Mouse (Mus musculus) B cell, adult (primary cell): ENCODE data around the gene Orai2. TPM values are rescaled to one million over a fixed set of nuclear protein-coding genes. Genes with fewer than 3 reads are reported as not detected.

ENCODE experiments used
- total RNA-seq: library from RNA; stranded (reverse); gene quantifications from 4 replicates; pipeline ENCODE4 v1.2.4, GENCODE M21; 2023; ENCODE audit not compliant: inconsistent age

Orai2 gene
- 54.0 to 57.6 TPM (median 55.1 TPM) in 4 replicates for total RNA-seq

GRCm38 (mm10) chr5:136170512-136171362 lies at the start of gene Orai2:
Gene Orai2 (minus strand): TSS chr5:136170713.

GRCm38 (mm10) chr5:136198474-136199391 lies 28.2 kb upstream of the Orai2 start, which contains the start of gene Prkrip1:
Gene Prkrip1 (minus strand): TSS chr5:136198963.

DNA sequence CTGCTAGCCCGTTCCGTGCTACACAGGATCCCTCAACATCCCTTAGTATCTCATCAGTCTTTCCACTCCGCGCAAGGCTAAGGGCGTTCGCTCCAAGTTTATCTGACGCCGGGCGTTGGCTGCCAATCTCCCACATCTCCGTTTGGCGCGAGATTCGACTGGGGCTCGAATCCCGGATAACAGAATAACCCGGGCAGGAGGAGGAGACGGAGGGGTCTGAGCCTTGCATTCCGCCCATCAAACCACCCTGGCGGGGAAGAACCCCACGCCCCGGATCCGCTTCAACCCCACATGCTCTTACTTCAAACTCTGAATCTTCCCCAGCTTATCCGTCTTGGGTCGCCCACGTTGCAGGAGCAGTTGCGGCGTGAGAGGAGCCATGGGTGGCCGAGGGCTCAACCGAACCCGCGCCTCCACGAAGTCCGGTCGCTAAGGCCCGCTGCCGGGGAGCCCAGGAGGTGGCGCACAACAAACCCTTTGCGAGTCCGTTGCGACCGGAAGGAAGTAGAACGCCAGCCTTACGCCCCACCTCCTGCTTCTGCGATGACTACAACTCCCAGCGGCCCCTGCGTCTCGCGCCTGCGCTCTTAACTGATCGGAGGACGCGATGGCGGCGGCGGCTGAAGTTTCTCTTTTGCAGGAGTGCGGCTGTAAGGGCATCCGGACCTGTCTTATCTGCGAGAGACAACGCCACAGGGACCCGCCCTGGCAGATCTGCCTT lies 34.8 kb downstream of the Orai2 start, which contains the start of the genes Lrwd1 and Alkbh4:
Gene Lrwd1, minus strand, starts transcription at position 504 of the 721 bp plus-strand sequence.
Gene Alkbh4, plus strand, starts transcription at position 576 of the 721 bp plus-strand sequence.

DNA sequence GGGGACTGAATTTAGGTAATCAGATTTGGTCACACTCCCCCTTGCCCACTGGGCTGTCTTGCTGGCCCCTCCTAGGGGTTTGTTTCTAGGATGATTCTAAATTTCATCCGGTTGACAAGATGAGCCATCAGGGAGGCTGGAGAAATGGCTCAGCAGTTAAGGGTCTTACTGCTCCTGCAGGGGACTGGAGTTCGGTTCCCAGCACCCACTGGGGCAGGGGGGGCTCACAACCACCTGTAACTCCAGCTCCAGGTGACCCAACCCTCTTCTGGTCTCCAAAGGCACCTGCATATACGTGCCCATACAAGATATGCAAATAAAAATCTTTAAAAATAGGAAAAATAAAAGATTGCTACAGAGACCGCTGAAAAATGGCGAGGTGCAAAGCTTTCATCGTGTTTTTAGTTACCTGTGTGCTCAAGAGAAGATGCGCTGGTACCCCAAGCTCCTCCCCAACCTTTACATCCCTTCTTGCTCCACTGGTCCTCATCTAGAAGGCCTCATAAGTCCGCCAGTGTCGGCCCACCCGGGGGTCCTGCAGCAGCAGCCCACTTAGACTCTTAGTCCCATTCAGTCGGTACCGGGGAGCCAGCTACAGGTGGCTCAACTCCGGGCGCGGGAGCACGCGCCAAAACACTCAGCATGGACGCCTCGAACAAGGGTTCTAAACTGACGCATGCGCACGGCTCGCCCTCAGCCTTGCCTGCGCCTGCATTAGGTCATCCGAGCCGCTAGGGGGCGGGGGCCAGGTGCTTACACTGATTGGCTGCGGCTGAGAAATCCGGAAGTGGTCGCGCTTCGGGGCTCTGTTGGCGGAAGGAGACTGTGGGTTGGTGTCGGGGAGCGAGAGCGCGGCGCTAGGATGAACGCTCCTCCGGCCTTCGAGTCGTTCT lies 54.4 kb downstream of the Orai2 start, which contains the start of gene Polr2j:
Gene Polr2j, plus strand, starts transcription at position 741 of the 893 bp plus-strand sequence.

Other genes with a start within 250 kb of the Orai2 start
- 75.8 to 90.5 TPM (median 86.6 TPM) in 4 replicates for gene Ywhag, start 236.1 kb downstream of the Orai2 start, total RNA-seq
- gene Ssc4d, start 196.2 kb downstream of the Orai2 start, total RNA-seq = 0.58 to 1.0 TPM (median 0.72 TPM) in 3 of 4 replicates, not detected in the other
- gene Zp3, start 190.6 kb downstream of the Orai2 start, total RNA-seq = not detected in 4 replicates
- gene Dtx2, start 175.9 kb downstream of the Orai2 start, total RNA-seq = 32.4 to 36.4 TPM (median 34.3 TPM) in 4 replicates
- gene Upk3b, start 132.2 kb downstream of the Orai2 start, total RNA-seq = 0.29 to 0.83 TPM (median 0.63 TPM) in 4 replicates
- gene Upk3bl, start 116.2 kb downstream of the Orai2 start, total RNA-seq = not detected in 4 replicates
- gene Rasa4, start 86.8 kb downstream of the Orai2 start, total RNA-seq = 14.2 to 20.5 TPM (median 19.1 TPM) in 4 replicates
- gene Polr2j, start 54.1 kb downstream of the Orai2 start, total RNA-seq = 57.3 to 80.7 TPM (median 72.8 TPM) in 4 replicates
- gene Lrwd1, start 34.6 kb downstream of the Orai2 start, total RNA-seq = 27.3 to 31.5 TPM (median 29.4 TPM) in 4 replicates
- gene Alkbh4, start 34.6 kb downstream of the Orai2 start, total RNA-seq = 12.0 to 14.7 TPM (median 12.5 TPM) in 4 replicates
- 29.1 to 35.6 TPM (median 31.5 TPM) in 4 replicates for gene Prkrip1, start 28.2 kb upstream of the Orai2 start, total RNA-seq
- gene Sh2b2, start 75.8 kb upstream of the Orai2 start, total RNA-seq = 14.1 to 17.7 TPM (median 16.3 TPM) in 4 replicates